Mouse (Mus musculus): ENCODE results near the gene Fshb.

The Fshb gene

DNA sequence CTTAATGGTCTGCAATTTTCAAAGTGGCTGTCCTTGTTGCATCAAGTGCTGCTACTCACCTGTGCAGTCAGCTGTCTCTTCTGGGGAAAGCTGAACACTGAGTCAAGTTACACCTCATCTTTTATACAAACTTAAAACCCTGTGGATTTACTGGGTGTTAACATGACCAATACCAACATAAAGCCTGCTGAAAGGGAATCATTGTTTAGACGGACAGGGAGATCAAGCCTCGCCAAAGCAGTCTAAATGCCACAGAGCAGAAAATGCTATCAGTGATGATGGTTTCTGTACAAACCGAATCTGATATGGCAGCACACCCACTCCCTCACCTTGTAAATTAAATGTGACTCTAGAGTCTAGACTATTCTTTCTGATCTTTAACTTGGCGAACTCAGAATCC lies at the start of gene Fshb:
Fshb (minus strand) TSS at position 101 of the 400 bp plus-strand sequence.
- DNase-seq (ENCODE audit: low read depth, low spot score): no peak

DNA sequence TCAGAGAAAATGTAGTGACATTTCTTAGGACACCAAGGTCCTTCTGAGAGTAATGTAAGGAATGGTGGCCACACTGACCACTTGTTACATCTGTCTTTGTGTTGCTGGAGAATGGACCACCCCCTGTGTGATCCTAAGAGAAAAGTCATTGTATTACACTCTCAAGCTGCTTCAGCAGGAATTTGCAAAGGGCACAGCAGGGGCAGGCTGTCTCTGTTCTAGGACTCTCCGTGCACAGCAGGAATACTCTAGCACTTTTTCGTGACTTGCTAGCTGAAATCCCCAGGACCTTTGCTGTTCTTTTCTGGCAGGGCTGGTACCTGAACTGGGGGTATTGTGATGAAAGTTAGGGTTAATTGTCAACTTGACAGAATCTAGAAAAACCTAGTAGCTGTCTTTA lies 24.8 kb upstream of the Fshb start:
- no peak for DNase-seq (ENCODE audit: low read depth, low spot score)

DNA sequence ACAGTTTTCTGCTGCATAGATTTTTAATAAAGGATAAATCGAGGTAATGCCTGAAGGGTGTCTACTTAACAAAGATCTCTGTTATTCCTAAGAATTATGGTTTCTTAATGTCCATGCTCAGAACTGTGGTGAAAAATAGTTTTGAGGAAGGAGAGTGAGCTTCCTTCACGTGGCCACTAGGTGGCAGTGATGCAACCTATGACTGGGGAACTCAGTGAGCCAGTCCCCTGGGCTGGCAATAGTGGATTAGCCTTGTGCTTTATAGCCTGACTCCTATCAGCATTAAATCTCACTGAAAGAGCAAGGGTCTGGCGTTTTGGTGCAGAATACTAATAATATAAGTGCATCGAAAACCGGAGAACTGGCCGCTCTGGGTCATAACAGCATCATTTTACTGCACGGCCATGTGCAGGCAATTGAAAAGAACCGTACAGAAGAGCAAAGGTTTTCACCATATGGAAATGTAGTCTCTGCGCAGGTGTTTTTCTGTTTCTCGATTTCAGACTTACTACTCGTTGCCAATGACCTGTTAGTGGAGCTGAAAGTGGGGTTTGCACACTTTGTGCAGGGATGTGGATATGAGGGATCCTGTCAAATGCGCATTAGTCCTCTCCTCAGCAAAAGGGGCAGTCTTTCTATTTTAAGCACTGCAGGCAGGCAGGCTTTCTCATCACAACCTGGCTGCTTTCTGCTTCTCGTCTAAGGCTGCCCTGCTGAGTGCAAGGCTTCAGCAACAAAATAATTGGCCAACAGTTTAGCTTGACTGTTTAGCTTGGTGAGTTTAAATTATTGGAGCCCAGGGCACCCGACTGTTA lies 23.8 kb upstream of the Fshb start:
- no peak for DNase-seq (ENCODE audit: low read depth, low spot score)

DNA sequence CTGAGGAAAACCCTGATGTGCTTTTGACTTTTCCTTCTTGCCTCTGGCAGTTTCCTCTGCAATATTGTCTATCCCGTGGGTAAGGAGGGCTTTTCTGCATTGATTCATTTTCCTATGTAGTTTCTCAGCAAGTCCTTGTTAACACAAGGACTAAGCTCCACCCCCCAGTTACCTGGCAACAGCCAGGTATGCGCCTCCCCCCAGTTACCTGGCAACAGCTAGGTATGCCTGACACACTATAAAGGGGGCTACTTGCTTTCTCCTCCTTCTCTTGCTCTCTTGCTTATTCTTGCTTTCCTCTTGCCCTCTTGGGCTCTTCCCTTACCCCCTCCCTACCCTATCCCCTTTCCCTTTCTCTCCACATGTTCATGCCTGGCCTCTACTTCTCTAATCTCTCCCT lies 3.8 kb upstream of the Fshb start:
- no peak for DNase-seq (ENCODE audit: low read depth, low spot score)

DNA sequence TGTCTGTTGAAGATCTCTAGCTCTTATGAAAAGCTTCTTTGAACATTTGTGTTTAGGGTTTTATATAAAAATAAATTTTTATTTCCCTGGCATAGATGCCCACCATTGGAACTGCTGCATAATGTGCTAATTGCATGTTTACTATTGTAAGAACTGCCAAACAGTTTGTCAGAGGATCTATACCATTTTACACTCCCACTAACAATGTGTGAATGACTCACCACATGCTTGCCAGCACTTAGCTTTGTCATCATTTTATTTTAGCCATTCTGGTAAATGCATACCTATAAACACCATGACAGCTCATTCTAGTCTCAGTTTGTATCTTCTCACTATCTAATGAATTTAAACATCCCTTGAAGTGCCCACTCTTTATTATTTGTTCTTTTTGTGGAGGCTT lies 13.5 kb downstream of the Fshb start:
- DNase-seq (ENCODE audit: low read depth, low spot score): no peak

DNA sequence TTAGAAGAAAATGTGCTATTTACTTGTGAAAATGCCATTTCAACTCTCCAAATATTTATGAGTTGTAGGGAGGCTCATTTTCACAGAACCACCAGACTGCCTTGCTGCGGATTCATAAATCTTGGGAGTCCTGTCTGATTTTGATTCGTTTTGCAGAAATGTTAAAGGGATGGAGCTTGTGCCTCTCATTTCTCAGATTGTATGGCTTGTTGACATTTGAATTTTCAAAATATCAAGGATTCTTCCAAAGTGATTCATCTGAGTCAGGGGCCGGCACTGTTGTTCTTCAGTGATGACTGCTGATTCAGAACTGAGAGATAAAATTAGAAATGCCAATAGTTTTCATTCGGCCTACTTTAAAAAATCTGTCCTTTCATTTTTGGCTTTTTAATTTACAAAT lies 18.6 kb downstream of the Fshb start:
- no peak for DNase-seq (ENCODE audit: low read depth, low spot score)

DNA sequence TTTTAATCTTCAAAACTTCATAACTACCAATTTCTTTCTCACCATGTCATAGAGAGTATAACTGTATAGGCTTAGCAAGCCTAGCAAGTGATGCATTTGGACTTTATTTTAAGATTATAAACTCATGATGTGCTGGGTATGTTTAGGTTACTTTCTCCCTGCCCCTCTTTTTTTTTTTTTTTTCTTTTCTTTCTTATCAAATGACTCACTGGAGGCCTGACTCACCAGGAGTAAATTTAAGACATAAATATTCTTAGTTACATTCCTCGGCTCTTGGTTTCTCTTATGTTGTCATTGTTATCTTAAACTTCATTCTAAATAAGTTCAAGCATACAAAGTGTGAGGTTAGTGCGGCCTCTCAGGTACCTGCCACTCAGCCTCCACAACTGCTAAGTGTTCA lies 23.5 kb downstream of the Fshb start:
- no peak for DNase-seq (ENCODE audit: low read depth, low spot score)

DNA sequence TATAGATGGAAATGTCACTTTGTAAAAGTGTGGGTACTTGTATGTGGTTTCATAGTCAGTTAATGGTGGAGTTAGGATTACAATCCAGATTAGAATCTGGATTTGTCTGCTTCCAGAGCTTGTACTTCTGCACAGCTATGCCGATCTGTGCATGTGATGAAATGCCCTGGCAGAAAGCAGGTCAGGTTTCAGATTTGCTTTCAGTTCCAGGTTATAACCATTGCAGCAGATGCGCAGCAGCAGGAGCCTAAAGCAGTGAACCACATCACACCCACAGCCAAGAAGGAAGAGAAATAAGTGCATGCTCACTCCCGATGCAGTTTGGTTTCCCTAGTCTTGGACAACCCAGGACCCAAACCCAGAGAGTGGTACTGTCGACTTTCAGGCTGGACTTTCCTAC lies 34.8 kb downstream of the Fshb start:
- no peak for DNase-seq (ENCODE audit: low read depth, low spot score)

DNA sequence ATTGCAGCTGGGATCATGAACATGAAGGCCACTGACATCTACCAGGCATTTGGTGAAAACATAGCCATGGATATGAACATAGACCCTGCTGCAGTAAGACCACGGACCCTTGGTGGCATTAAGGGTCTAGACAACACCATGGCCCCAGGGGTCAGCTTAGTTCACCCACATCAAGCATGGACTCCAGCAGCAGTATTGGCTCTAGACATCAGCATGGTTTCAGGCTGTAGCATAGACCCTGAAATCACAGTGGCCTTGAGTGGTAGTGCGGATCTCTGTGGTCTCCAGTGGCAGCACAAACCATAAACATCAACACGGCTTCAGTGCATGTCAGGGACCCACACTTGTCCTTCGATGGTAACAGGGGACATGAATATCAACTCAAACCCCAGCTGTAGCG lies 36.7 kb downstream of the Fshb start:
- no peak for DNase-seq (ENCODE audit: low read depth, low spot score)

DNA sequence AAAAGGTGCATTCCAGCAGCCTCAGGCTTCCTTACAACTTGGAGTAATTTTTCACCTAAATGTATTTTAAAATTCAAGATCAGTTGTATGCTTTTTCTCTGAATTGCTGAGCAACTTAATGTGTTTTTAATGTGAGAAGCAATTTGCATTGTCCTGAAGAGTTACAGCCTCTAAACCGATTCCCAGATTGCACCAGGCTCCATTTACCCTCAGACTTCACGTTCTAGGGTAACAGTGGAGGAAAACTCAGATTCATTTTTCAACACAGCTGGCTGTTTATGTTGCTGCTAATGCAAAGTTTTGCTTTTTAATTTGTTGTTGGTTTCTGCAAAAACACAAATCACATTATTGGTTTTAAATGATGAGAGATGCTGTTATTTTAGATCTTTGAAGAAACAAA lies 40.1 kb downstream of the Fshb start:
- DNase-seq (ENCODE audit: low read depth, low spot score): no peak

DNA sequence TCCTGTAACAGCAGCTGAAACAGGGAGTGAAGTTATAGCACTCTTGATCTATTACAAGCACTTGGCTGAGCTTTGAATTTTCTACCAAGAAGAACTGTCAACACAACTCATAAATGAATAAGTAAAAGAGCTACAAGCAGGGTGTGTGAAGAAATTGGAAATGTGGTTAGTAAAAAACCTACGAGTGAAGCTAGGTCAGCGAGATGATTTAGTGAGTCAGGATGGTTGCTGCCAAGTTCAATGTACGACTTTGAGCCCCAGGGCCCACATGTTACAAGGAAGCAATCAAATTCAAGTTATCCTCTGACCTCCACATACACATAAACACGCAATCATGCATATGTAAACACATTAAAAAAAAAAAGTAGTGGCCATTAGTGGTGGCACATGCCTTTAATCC lies 46.3 kb downstream of the Fshb start:
- no peak for DNase-seq (ENCODE audit: low read depth, low spot score)

DNA sequence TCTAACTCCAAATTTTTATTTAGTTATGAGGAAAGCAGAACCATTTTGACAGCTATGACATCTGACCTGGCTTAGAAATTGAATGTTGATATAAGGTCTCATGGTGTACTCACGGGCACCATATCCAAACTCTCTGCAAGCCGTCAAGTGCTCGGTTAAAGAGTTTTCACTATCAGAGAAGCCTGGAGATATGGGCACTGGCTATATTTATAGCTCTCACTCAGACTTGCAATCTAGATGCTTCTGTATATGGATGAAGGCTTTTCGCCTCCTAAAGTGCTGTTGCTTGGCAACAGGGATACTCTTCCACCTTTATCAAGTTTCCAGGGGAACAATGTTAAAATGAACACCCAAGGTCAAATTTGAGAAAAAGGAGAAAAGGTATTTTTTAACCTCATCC lies 47.1 kb downstream of the Fshb start:
- no peak for DNase-seq (ENCODE audit: low read depth, low spot score)

DNA sequence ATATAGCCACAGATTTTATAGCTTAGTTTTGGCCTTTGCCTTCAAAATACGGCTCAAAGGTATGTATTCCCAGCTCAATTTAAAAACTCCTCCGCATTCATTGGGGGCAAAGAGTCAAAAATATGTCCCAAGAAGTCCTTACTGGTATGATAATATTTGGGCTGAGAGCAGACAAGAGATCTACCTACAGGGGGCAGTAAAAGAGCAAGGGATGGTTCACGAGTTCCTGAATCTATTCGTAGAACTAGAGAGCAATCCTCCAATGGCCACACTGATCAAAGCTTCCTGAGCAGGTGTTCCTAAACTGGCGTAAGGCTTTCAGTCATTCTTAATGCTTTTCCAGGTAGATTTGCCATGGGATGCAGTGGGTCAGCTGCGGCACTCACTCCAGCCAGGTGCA lies 49.3 kb downstream of the Fshb start:
- DNase-seq (ENCODE audit: low read depth, low spot score): no peak

DNA sequence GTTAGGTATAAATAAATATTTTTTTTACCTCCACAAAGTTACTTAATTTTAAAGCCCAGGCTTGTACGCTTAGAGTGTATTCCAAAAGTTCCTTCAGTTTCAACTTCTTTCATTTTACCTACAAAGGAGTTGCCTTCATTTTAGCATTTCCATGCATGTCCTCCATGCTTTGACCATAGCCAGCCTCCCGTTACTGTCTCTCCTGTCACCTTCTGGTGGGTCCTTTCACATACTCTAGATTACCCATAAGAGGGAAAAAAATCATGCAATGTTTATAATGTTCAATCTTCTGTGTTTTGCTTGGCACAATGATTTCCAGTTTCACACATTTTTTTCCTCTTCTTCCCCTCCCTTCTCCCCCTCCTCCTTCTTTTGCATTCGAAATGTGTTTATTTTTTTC lies 53.1 kb downstream of the Fshb start:
- DNase-seq (ENCODE audit: low read depth, low spot score): no peak

All from skeletal muscle tissue, adult 2 months (tissue).